Mouse (Mus musculus): ENCODE measurements at regions not wholly inside any gene's neighbourhood (a gene's known extent, or its start where the extent isn't known, plus 50 kb on each side); places are given as distances from the start of the nearest gene placed in this dataset.

GRCm38 (mm10) chr11:45066592-45066991, 449.5 kb downstream of the Ebf1 start:
- TF ChIP-seq CTCF (IDR thresholded peaks at IDR 0.05; ENCODE audit: low read depth, low read length) = no peak
- no peak for TF ChIP-seq POLR2A (IDR thresholded peaks at IDR 0.05; ENCODE audit: extremely low read depth, insufficient read depth, low read length)
